Mouse (Mus musculus): ENCODE measurements around the gene Echdc1. TPM values are rescaled to one million over a fixed set of nuclear protein-coding genes. Genes with fewer than 3 reads are reported as not detected.
"Not testable (repeated sequence)": the region's sequence is repeated elsewhere in the genome, so short reads cannot be mapped to it uniquely, and the experiment has no call there.

The Echdc1 gene
- total RNA-seq, 2 experiments from 2014 or later, result 21.4 to 24.0 TPM

DNA sequence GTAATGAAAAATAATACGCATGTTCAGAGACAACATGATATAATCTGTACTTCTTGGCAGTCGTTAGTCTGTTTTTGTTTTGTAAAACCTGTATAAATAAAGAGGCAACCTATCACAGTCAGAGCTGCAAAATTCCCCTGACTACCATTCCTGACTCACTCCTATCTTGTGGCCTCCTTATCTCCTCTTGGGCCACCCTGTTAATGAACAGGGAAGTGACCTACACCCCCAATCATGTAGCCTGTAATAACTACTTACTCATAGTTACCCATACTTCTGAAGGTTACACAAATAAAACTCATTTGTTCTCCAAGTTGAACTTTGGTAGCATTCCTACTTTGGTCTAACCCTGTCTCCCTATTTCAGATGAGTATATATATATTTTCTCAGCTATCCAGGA lies 68.6 kb downstream of the Echdc1 start:
- intact Hi-C loops (cut with DNase I), result no loop called here
- DNase-seq (ENCODE audit: extremely low spot score in 1 of 2, low spot score in 2 of 2), result no peak

DNA sequence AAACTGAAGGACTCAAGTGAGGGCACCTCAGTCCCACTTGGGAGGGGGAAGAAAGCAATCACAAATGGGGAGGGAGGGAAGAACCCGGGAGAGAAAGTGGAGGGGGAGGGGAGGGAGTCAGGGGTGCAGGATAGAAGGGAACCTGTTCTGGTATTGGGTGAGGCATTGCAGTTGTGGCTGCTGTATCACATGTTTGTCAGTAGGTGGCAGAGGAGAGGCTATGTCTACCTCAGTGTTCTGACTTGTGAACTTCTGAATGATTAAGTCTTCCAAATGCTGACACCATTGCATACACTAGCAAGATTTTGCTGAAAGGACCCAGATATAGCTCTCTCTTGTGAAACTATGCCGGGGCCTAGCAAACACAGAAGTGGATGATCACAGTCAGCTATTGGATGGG lies 81.9 kb downstream of the Echdc1 start:
- DNase-seq (ENCODE audit: extremely low spot score in 1 of 2, low spot score in 2 of 2); intact Hi-C loops (cut with DNase I): not testable (repeated sequence)

Other genes starting within 250 kb of the Echdc1 start
- 100 to 1,000 TPM; 154 to 179 TPM for gene Soga3, start 169.3 kb upstream of the Echdc1 start, total RNA-seq (2021)
- 10 to 100 TPM; 27.1 to 29.6 TPM for gene Gm49353, start 114.2 kb upstream of the Echdc1 start, total RNA-seq (2021)
- 10 to 100 TPM; 80.6 to 84.5 TPM for gene 9330159F19Rik, start 101.6 kb upstream of the Echdc1 start, total RNA-seq (2021)
- gene Rnf146, start 49.3 kb downstream of the Echdc1 start, total RNA-seq (2021), result 10 to 100 TPM; 81.5 to 82.5 TPM
- 1 to 10 TPM; 9.1 to 9.3 TPM for gene Rspo3, start 222.7 kb downstream of the Echdc1 start, total RNA-seq (2021)

Data from left cerebral cortex, postnatal 10 days (tissue).